Mouse (Mus musculus): ENCODE results near the gene Tbc1d2.
A peak's percentile ranks its signal among the peaks of the same experiment; 100 is the strongest.
"Not testable (repeated sequence)": the region's sequence is repeated elsewhere in the genome, so short reads cannot be mapped to it uniquely, and the experiment has no call there.

The Tbc1d2 gene

DNA sequence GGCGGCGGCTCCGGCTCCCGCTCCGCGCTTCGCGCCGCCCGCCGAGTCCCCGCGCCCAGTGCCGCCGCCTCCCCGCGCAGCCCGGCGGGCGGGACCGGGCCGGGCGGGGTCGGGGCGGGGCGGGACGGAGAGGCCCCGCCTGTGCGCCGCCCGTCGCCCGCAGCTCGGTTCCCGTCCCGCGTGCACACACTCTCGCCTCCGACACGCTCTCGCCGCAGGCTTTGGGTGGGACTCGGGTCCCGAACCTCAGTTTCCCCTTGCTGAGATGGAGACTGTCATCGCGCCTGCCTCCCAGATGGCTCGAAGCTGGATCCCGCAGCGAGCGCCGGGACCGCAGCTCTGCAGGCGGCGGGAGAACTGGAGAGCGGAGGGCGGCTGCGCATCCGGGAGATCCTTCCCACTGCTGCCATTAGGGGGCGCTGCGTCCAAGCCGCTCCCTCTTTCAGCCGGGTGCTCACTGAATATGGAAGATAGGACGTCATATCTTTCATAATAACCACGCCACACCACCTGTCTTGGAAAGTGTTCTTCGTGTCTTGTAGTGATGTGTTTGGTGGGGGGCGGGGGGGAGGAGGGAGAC, 48.1 kb downstream of the Tbc1d2 start, which contains the start of gene Coro2a:
Coro2a (minus strand) TSS at position 359 of the 580 bp plus-strand sequence.
- peak; percentile 94 for DNase-seq (ENCODE audit: low spot score)

DNA sequence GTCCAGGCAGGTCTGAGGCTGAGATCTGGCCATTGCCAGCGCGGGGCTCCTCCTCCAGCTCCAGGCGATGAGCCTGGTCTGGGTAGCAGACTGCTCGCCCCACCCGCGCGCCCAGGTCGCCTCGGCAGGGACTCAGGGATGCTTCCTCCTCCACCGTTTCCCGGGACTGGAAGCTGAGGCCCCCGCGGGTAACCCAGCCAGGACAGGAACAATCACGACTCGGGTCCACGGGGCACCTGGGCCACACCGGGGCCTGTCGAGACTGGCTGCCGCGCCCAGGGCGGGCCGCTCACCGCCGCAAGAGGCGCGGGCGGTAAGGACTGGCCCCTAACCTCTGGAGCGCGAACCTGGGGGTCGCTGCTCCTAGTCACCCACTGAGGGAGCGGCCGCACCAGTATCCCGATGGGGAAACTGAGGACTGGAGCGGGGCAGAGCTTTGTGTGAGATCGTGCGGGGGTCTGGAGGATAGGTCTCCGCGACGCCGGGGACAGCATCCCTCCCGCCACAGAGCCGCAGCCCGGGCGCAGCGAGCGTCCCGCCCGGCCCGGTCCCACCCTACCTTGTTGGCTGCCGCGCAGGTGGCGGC, 48.7 kb downstream of the Tbc1d2 start:
- DNase-seq (ENCODE audit: low spot score) = peak; percentile 70

DNA sequence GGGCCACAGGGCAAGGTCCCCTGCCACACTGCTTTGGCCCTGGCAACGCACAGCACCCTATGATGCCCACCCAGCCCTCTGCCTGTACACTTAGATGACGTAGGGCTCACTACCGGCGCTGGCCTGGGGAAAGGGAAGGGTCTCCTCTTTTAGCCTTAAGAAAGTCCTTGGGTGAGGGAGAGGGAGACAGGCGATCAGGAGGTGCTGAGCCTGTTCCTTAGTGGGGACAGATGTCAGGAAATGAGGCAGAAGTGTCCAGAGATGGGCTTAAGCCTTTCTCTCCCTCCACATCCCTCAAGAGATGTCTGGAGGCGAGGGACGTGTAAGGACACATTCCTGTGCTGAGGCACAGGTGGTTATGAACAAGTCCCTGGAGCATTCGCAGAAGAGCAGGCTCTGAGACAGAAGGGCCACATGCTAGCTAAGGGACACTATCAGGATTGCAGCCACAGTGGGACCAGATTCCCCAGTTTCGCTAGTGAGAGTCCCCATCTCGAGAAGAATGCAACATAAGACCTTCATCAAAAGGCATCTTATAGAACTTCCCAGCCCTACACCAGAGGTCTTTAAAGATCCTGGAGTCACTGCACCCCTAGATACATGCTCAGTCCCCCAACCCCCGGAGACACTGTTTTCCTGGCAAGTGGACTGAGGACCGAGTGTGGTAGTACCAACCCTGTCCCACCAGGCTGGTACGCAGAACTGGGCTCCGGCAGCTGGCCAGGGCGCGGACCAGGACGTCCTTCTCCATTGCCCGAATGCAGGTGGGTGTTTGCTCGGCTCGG, 49.3 kb downstream of the Tbc1d2 start:
- DNase-seq (ENCODE audit: low spot score) = peak; percentile 42

DNA sequence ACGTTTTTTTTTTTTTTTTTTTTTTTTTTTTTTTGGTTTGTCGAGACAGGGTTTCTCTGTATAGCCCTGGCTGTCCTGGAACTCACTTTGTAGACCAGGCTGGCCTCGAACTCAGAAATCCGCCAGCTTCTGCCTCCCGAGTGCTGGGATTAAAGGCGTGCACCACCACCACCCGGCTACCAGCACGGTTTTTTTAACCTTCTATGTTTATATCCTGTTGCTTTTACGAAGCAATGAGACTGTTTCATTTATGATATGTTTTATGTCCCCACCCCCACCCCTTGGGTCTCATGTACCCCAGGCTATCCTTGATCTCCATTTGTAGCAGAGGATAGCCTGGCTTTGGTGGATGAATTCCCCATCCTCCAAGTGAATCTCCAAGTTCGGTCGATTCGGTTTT, 50.4 kb downstream of the Tbc1d2 start:
- not testable (repeated sequence) for DNase-seq (ENCODE audit: low spot score)

DNA sequence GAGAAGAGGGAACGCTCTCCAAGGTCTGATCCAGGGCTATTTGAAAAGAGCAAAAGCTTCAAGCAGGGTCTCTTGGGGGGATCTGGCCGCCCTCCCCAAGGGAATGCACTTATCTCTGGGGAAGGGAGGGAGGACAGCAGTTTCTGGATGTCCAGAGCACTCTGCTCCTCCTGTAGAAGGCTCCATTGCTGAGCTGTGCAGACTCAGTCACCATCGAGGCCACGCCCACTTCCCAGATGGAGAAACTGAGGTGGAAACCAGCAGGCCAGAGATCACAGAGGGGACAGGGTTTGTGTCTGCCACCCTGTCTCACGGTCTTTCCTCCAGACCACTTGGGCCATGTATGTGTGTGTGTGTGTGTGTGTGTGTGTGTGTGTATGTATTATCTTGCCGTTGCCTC, 51.0 kb downstream of the Tbc1d2 start:
- DNase-seq (ENCODE audit: low spot score) = peak; percentile 48

DNA sequence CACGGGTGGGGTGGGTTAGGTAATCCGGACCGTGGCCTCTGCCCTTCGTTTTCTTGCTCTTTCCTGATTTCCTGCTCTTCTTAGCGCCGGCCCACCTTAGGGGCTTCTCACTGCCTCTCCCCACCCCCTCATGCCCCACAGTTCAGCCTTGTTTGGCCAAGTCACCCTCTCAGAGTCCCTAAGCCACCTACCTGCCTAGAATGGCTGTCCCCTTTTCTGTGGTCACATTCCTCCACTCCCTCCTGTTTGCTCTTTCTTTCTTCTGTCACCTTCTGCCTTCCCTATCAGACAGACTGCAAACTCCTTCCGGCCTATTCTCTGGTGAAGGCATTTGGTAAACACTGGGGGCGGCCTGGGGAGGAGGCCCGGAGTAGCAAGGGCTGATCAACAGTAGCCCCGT, 51.9 kb downstream of the Tbc1d2 start:
- peak; percentile 40 for DNase-seq (ENCODE audit: low spot score)

DNA sequence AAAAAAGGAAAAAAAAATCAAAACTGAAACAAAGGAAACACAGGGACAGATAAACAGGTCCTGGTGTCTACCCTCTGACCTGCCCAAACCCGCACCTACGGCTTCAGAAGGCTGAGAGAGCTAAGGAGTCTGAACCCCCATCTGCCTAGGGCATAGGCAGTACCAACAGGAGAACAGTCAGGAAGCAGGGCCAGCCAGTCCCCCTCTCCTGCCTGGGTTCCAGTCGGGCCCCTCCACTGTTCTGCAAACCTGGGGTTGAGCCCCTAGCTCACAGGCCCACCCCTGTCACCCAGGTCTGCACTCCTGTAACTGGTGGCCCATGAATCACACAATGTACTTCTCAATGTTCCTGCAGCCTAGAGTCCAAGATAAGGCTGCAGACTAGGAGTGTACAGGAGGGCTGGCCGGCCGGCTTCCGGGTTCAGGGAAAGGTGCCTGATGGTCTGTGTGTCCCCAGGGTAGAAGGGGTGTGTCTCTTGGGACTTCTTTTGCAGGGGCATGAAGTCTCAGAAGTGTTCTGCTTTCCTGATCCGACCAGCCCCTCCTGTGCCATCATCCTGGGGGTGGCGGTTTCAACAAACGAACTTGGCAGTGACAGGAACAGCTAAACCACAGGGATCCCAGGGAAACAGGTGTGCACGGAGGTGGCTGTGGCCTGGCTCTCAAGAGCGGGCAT, 52.6 kb downstream of the Tbc1d2 start:
- DNase-seq (ENCODE audit: low spot score) = peak; percentile 46

DNA sequence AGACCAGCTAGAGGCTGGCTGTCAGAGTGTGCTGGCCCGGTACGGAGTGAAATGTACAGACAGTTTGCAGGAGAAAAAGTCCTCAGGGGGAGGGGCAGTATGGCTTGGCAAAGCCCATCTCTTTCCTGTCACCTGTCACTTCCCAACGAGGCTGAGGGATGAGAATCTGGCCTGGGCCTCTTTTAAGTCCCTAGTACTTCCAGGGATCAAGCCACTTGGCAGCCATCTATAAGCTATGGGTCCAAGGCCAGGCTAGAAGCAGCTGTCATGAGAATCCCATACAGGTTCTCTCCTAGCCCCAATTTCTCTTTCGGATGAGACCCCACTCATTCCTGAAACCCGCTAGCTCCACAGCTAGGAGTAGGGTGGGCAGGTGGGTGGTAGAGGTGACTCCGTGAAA, 53.6 kb downstream of the Tbc1d2 start:
- DNase-seq (ENCODE audit: low spot score) = peak; percentile 40

DNA sequence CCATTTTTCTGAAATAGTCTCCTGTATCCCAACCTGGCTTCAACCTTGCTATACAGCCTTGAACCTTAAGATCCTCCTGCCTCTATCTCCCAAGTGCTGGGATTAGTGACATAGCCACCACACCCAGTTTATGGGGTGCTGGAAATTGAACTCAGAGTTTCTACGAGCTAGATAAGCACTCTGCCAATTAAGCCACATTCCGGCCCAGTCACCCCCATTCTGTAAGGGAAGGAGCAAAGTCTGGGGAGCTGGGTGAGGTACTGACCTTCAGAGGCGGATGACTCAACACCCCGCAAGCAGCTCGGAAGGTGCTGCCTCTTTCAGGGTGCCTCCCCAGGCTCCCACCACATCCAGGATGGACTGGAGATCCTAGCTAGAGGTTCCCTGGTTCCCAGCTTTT, 55.9 kb downstream of the Tbc1d2 start:
- DNase-seq (ENCODE audit: low spot score) = no peak

DNA sequence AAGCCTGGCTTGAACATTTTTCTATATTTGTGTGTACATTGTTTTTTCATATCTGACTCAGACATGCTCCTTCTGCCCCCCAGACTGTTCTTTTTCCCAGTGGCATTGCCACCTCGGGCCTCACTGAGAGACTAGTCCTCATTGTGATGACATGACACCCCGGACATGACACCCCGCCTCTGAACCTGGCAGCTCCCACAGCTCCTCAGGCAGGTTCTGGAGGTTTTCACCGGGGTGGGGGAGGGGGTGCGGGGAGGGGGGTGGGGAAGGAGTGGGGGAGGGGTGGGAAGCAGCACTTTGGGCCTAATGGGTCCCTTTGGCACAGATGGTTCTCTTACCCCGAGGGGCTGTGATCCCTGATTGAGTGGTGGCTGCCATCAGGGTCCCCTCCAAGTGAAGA, 56.5 kb downstream of the Tbc1d2 start:
- peak; percentile 33 for DNase-seq (ENCODE audit: low spot score)

DNA sequence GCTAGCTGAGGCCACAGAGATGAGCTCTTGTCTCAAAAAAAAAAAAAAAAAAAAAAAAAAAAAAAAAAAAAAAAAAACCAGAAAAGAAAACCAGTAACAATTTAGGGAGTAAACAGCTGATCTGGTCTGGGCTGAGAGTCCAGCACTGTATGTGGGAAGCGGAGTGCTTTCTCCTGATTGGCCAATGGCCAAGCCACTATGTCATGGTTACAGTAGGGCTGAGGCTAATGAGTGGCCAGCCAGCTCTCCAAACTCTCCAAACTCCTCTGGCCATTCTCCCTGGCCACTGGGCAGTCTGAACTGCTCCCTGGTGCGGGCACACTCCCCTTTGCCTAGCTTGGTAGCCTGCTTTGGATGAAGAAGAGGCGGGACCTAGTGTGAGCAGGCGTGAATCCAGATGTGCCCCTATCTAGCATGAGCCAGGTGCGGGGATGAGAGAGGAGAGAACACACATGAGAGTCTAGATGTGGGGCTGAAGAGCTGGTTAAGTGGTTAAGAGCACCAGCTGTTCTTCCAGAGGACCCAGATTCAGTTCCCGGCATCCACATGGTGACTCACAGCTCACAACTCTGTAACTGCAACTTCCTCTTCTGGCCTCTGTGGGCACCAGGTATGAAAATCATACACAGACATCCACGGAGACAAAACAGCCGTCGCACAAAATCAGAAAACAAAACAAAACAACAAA, 58.0 kb downstream of the Tbc1d2 start:
- DNase-seq (ENCODE audit: low spot score) = peak; percentile 76

DNA sequence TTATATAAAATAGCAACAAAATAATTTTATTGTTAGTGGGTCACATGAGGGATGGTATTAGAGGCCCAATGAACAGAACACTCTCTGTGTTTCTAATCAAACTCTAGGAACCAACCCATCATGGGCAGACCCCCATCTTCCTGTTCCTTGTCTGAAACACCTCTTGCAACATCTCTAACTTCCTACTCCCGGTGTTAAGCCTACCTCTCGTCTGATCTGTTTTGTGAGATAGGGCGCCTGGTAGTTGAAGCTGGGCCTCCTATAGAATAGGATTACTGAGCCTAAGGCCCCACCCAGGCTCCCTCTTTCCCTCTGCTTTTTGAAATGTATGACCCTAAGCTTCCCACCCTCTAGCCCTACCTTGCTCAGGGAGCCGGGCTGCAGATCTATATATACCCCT, 59.2 kb downstream of the Tbc1d2 start:
- DNase-seq (ENCODE audit: low spot score) = peak; percentile 37

DNA sequence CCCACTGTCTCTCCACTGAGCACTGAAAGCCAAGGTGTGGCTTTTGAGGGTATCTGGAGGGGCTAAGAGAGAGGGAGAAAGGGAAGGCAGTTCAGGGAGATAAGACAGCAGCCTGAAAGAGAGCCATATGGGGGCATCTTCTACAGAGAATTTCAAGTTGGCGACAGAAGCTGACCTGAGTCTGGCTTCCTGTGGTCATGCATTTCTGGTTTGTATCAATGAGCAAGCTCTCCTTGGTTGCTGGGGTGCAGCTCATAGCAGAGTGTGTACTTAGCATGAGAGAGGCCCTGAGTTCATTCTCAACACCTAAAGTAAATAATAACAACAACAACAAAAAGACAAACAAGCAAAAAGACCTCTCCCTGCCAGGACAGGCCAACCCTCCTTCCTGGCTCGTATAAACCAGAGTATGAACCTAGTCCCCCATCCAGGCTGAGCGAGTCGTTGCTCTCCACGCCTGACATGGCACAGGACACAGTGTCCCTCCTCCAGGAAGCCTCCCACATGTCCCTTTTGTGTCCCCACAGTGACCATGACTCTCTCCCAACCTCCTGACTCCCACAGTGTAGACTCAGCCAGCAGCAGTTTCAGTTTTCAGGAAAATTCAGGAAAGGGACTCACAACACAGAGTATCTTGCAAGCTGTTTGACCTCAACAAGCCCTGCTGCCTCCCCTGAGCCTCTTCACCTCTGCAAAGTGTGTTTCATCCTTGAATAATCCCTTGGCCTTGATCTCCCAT, 59.9 kb downstream of the Tbc1d2 start:
- DNase-seq (ENCODE audit: low spot score) = peak; percentile 60

DNA sequence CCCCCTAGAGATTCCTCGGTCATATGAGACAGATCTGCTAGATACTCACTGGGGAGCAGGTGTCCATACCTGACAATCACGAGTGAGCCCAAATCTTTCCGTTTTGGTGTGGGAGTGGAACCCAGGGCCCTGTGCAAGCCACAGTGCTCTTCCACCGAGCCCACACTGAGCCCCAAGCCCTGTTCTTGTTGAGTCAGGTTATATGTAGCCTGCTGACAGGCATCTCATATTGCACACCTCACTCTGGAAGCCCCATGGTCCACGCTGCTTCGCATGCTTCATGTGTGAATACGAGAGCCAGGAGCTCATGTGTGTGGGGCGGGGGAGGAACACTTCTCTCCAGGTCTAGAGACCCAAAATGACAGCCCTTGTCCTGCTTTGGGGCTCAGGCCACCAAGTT, 60.9 kb downstream of the Tbc1d2 start:
- DNase-seq (ENCODE audit: low spot score) = peak; percentile 39

DNA sequence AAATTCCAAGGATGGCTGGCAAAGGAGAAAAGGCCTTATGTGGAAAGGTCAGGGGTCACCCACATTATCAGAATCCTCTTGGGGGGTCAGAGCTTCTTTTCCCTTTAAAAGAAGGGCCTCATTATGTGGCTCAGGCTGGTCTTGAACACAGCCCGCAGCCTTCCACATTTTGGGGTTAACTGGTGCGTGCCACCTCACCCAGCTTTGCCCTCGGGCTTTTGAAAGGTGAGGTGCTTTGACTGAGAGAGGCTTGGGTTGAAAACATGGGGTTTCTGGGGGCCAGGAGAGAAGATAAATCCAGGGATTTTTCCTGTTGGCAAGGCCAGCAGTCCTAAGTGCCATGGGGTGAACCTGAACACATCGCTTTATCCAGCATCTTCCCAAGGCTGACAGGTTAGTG, 63.5 kb downstream of the Tbc1d2 start:
- DNase-seq (ENCODE audit: low spot score) = peak; percentile 35

DNA sequence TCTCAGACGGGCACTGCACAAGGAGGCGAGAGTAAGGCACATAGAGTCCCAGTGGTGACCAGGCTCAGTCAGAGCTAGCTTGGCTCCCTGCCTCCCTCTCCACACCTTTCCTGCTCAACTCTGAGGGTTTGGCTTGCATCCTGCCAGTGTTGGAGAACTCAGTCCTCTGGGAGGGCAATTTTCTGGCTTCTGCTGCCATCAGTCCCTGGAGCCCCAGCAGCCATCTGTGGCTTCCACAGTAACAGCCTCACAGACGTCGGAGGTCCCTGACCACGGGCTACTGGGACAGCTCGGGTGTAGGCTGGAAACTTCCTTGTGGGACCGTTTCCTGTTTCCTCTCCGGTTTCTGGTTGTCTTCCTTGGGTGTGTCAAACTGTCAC, 64.2 kb downstream of the Tbc1d2 start:
- DNase-seq (ENCODE audit: low spot score) = peak; percentile 43

DNA sequence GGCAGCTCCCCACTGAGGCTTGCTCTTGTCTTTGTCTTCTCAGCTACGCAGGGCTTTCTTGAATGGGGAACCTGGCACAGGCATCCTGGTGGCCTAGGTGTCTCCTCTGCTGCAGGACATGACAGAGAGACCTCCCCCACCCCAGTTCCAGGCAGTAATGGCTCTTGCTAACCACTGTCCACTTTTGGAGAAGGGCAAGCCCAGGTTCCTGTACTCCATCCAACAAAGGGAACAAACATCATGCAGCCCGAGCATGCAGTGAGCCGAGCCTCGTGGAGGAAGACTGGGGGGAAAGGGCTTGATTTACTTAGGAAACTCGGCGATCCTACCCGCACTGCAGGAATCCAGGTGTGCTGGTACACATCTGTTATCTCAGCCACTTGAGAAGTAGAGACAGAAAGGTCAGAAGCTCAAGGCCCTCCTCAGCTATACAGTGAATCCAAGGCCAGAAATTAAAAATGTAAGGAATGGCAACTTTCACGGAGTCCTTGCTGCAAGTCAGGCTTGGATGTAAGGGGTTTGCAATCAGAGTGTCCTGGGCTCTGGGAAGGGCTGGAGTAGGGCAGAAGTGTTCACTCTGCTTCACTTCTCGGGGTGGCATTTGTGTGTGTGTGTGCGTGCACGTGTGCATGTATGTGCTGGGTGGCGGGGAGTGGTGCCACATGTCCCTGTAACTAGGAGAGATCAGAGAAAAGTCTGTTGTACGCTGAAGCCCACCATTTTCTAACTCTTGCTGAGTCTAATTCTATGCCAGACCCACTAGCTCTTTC, 64.8 kb downstream of the Tbc1d2 start:
- DNase-seq (ENCODE audit: low spot score) = peak; percentile 38

DNA sequence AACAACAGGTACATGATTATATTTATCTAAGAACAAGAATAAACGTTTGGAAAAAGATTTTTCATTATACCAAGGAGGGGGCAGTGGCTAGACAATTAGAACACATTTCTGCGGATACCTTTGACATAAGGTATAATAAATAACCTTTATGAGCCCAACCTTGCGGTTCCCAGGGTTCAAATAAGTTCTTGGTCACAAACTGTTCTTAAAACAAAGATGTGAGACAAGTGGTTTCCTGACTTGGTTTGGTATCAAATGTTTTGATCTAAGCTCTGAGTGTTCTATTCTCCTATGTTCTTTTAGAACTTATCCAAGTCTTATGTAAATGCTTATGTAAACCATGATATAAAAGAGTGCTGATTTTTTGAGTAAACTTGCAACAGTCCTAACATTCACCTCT, 65.5 kb downstream of the Tbc1d2 start:
- DNase-seq (ENCODE audit: low spot score) = not testable (repeated sequence)

DNA sequence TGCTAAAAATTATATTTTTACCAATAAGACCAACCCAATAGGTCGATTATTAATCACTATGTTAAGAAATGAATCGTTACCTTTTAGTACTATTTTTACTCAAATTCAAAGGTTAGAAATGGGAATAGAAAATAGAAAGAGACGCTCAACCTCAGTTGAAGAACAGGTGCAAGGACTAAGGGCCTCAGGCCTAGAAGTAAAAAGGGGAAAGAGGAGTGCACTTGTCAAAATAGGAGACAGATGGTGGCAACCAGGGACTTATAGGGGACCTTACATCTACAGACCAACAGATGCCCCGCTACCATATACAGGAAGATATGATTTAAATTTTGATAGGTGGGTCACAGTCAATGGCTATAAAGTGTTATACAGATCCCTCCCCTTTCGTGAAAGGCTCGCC, 65.9 kb downstream of the Tbc1d2 start:
- not testable (repeated sequence) for DNase-seq (ENCODE audit: low spot score)

DNA sequence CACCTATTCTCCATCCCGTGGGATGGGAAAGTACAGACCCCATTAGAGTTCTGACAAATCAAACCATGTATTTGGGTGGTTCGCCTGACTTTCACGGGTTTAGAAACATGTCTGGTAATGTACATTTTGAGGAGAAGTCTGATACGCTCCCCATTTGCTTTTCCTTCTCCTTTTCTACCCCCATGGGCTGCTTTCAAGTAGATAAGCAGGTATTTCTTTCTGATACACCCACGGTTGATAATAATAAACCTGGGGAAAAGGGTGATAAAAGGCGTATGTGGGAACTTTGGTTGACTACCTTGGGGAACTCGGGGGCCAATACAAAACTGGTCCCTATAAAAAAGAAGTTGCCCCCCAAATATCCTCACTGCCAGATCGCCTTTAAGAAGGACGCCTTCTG, 68.0 kb downstream of the Tbc1d2 start:
- not testable (repeated sequence) for DNase-seq (ENCODE audit: low spot score)

DNA sequence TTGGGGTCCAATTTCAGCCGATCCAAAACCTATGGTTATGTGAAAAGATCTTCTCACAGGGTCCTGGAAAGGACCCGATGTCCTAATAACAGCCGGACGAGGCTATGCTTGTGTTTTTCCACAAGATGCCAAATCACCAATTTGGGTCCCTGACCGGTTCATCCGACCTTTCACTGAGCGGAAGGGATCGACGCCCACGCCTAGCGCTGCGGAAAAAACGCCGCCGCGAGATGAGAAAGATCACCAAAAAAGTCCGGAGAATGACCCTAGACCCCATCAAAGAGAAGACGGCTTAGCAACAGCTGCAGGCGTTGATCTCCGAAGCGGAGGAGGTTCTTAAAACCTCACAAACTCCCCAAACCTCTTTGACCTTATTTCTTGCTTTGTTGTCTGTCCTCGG, 68.4 kb downstream of the Tbc1d2 start:
- not testable (repeated sequence) for DNase-seq (ENCODE audit: low spot score)

All from testis, postnatal 10 days (tissue).